Mouse (Mus musculus) kidney, postnatal 0 days (tissue): ENCODE measurements around the gene Ralgps1. TPM values are rescaled to one million over a fixed set of nuclear protein-coding genes. Genes with fewer than 3 reads are reported as not detected.

Experiments used
- ATAC-seq: fragments of 200-750 bp; cut with Nextera tagmentation; replicated peaks from 2 replicates; pipeline ENCODE4 v1.8.0; 2017; ENCODE audit warnings: low read depth, moderate number of reproducible peaks, moderate TSS enrichment, moderate library complexity; ENCODE audit not compliant: low FRiP score
- DNase-seq: peaks from one replicate; pipeline ENCODE4 v3.0.0-alpha.2; 2016; ENCODE audit warnings: low spot score
- H3K27ac ChIP-seq: fragments of 300-500 bp; sonication (generic); 2 replicates; pipeline ENCODE4 v1.5.1; 2014; ENCODE audit warnings: mild to moderate bottlenecking
- H3K27me3 ChIP-seq: fragments of 300-500 bp; sonication (generic); 2 replicates; pipeline ENCODE4 v1.6.1; 2014; ENCODE audit warnings: low read length, mixed read lengths; ENCODE audit not compliant: insufficient read depth
- H3K36me3 ChIP-seq: fragments of 300-500 bp; sonication (generic); 2 replicates; pipeline ENCODE4 v1.6.1; 2014; ENCODE audit warnings: low read length, mixed read lengths; ENCODE audit not compliant: insufficient read depth
- H3K4me1 ChIP-seq: fragments of 300-500 bp; sonication (generic); replicated peaks from 2 replicates; pipeline ENCODE4 v1.6.1; 2014; ENCODE audit warnings: antibody characterized with exemption, low read length, mixed read lengths; ENCODE audit not compliant: insufficient read depth
- H3K4me2 ChIP-seq: fragments of 300-500 bp; sonication (generic); 2 replicates; pipeline ENCODE4 v1.6.1; 2014; ENCODE audit warnings: mild to moderate bottlenecking, low read length, moderate library complexity, mixed read lengths
- H3K4me3 ChIP-seq: fragments of 300-500 bp; sonication (generic); replicated peaks from 2 replicates; pipeline ENCODE4 v1.5.1; 2014; ENCODE audit warnings: low read depth, low read length
- H3K9ac ChIP-seq: fragments of 300-500 bp; sonication (generic); 2 replicates; pipeline ENCODE4 v1.6.1; 2014; ENCODE audit warnings: low read depth, low read length
- H3K9me3 ChIP-seq: fragments of 300-500 bp; sonication (generic); replicated peaks from 2 replicates; pipeline ENCODE4 v1.6.1; 2016; ENCODE audit warnings: low read length, inconsistent platforms, mixed read lengths
- CTCF ChIP-seq: IDR thresholded peaks from 2 replicates; pipeline ENCODE4 v1.5.1; 2016; ENCODE audit warnings: antibody characterized with exemption, low read depth, mild to moderate bottlenecking, moderate library complexity
- WGBS: fragments of 180-500 bp; shearing (Covaris S2); extraction: QIAGEN DNeasy Blood & Tissue Kit; methylation state at CpG from one replicate; pipeline ENCODE4 v1.1.7; 2014; 5-methylcytosine and 5-hydroxymethylcytosine counted together
- polyA plus RNA-seq: library from polyadenylated mRNA; unstranded; fragments of >200 nt; fragmentation: Nextera tagmentation; extraction: Ambion mirVana; gene quantifications from 2 replicates; pipeline ENCODE4 v1.2.1, GENCODE M21; 2015

The Ralgps1 gene
- polyA plus RNA-seq, 1 experiment from 2014 or later = 3.1 TPM

DNA sequence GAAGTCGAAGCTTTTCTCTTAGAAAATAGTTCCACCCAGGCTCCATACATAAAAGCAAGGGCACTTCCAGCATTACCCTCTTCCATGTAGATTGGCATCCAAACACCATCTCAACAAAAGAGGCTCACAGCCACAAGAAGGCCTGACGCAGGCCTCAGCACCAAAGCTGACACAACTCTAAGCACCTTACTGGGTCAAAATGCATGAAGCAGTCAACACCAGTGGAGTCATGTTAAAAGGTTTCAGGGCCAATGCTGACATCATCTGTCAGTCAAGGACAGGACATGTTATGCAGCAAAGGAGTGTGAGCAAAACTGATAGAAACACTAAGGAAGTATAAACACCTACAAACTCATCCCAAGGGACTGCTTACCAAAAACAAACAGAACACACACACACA is 50.3 kb downstream of the Ralgps1 start:
- Histone ChIP-seq H3K36me3 (peaks cover 3% of the 10 kb centered on the region; the same call in 1 of the 2 replicates), H3K4me1 (no peaks in the 10 kb centered on the region), H3K4me3 (no peak overlapping the region), H3K4me2 (no peak overlapping the region), H3K9me3 (no peaks in the 10 kb centered on the region), H3K27me3 (no peaks in the 10 kb centered on the region), H3K9ac (no peak overlapping the region), H3K27ac (no peak overlapping the region)
- ATAC-seq (no peak), DNase-seq (no peak)
- no peak for TF ChIP-seq CTCF
- 95% methylated on average over 2 of the region's 2 CpGs for WGBS

DNA sequence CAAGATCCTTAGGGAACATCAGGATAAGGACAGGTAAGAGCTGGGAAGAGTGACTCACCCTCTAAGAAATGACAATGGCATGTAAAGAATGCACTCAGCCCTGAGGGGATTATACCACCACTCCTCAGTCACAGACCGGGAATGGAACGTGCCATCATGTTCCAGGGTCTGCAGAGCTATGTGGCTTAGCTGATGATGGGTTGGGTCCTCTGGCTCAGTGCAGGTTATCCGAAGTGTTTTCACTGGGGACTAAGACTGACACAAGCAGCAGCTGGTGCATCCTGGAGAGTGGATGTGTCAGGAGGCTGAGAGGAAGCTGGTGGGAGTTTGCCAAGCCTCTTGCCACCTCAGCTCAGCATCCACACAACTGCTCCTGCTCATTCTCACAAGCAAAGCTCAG is 50.7 kb downstream of the Ralgps1 start:
- Histone ChIP-seq H3K9me3 (no peaks in the 10 kb centered on the region), H3K27ac (no peak overlapping the region), H3K4me2 (no peak overlapping the region), H3K4me1 (no peaks in the 10 kb centered on the region), H3K4me3 (no peak overlapping the region), H3K27me3 (no peaks in the 10 kb centered on the region), H3K9ac (no peak overlapping the region), H3K36me3 (peaks cover 3% of the 10 kb centered on the region; the same call in 1 of the 2 replicates)
- ATAC-seq (no peak), DNase-seq (no peak)
- TF ChIP-seq CTCF = no peak
- WGBS = 49% methylated on average over 3 of the region's 3 CpGs

DNA sequence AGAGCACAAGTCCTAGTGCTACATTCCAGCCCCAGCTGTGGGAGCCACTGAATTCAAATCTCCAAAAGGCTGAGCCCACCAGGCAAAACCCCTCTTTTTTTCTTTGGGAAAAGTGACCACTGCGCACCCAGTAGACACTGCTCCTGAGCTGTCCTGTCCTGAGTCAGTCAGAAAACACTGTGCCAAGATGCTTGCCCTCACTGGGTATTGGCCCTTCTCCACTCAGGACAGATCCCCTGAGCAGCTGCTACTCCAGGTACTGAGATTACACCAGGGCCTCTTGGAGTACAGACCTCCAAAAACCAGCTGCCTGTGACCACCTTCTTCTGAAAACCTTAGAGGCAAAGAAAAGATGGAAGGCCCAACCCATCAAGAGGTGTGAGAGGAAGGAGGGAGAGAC is 51.4 kb downstream of the Ralgps1 start:
- Histone ChIP-seq H3K9ac (no peak overlapping the region), H3K4me1 (no peaks in the 10 kb centered on the region), H3K9me3 (no peaks in the 10 kb centered on the region), H3K4me3 (no peak overlapping the region), H3K27me3 (no peaks in the 10 kb centered on the region), H3K36me3 (peaks cover 3% of the 10 kb centered on the region; the same call in 1 of the 2 replicates), H3K27ac (no peak overlapping the region), H3K4me2 (no peak overlapping the region)
- DNase-seq (no peak), ATAC-seq (no peak)
- 87% methylated on average over 1 of the region's 1 CpGs for WGBS
- no peak for TF ChIP-seq CTCF

DNA sequence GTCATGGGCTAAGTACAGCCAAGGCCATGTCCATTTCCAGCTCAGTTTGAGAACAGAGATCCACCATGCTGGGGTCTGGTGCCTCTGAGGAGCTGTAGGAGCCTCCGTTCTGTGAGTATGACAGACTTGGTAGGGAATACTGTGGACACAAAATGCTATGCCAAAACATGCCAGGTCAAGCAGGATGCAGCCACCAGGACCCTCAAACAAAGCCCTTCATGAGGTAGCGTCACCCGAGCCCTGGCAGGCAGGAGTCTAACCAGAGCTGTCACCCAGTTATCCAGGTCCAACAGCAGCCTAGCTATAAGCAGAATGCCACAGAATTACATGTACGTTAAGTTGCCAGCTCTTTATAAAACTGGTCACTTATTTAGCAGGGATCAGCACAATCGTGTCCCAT is 51.8 kb downstream of the Ralgps1 start:
- no peak overlapping the region for H3K4me3 ChIP-seq
- no peak overlapping the region for H3K27ac ChIP-seq
- H3K36me3 ChIP-seq = peaks cover 3% of the 10 kb centered on the region; the same call in 1 of the 2 replicates
- TF ChIP-seq CTCF = no peak
- WGBS = 84% methylated on average over 5 of the region's 5 CpGs
- ATAC-seq (no peak), DNase-seq (no peak)
- H3K9me3 ChIP-seq = no peaks in the 10 kb centered on the region
- H3K4me1 ChIP-seq = no peaks in the 10 kb centered on the region
- no peak overlapping the region for H3K4me2 ChIP-seq
- H3K9ac ChIP-seq = no peak overlapping the region
- no peaks in the 10 kb centered on the region for H3K27me3 ChIP-seq

GRCm38 (mm10) chr2:33318491-33318964 is 52.8 kb downstream of the Ralgps1 start:
- no peak overlapping the region for H3K4me2 ChIP-seq
- H3K9ac ChIP-seq = no peak overlapping the region
- no peaks in the 10 kb centered on the region for H3K27me3 ChIP-seq
- WGBS = 54% methylated on average over 8 of the region's 8 CpGs
- DNase-seq (no peak), ATAC-seq (no peak)
- no peaks in the 10 kb centered on the region for H3K4me1 ChIP-seq
- no peak overlapping the region for H3K4me3 ChIP-seq
- H3K36me3 ChIP-seq = 0 out of 2 replicates have a peak, but pooled peaks cover 3% of the 10 kb centered on the region
- H3K27ac ChIP-seq = no peak overlapping the region
- H3K9me3 ChIP-seq = no peaks in the 10 kb centered on the region
- no peak for TF ChIP-seq CTCF

- H3K9me3 ChIP-seq = no peaks in the 10 kb centered on the region
- no peaks in the 10 kb centered on the region for H3K4me1 ChIP-seq
- H3K9ac ChIP-seq = no peak overlapping the region
- no peak overlapping the region for H3K4me2 ChIP-seq
- H3K4me3 ChIP-seq = no peak overlapping the region
- no peaks in the 10 kb centered on the region for H3K27me3 ChIP-seq
- peak; percentile 90 for TF ChIP-seq CTCF
- peak; percentile 93 for DNase-seq
- 34% methylated on average over 7 of the region's 7 CpGs for WGBS
- no peak overlapping the region for H3K27ac ChIP-seq
- H3K36me3 ChIP-seq = 0 out of 2 replicates have a peak, but pooled peaks cover under 1% of the 10 kb centered on the region
- ATAC-seq = peak; percentile 89
Measured at GRCm38 (mm10) chr2:33316516-33316915, 54.8 kb downstream of the Ralgps1 start.

DNA sequence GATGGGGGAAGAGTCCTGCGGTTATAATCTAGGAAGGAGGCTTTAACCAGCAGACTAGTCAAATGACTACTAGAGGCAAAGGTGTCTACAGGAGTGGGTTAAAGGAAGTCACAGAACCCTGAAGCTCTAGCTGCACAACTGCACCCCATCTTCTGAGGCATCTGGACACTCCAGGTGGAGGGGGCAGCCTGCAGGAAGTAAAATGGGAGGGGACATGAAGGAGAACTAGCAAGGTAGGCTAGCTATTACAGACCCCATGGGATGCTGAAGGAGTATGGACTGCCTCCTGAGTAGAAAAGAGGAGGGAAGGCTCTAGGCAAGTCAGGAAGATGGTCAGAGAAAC is 55.3 kb downstream of the Ralgps1 start:
- Histone ChIP-seq H3K27me3 (no peaks in the 10 kb centered on the region), H3K9me3 (no peaks in the 10 kb centered on the region), H3K36me3 (no peaks in the 10 kb centered on the region), H3K27ac (no peak overlapping the region), H3K4me1 (no peaks in the 10 kb centered on the region), H3K9ac (no peak overlapping the region), H3K4me3 (no peak overlapping the region), H3K4me2 (no peak overlapping the region)
- TF ChIP-seq CTCF = no peak
- no peak for DNase-seq
- 91% methylated on average over 1 of the region's 1 CpGs for WGBS
- ATAC-seq = no peak
